Mouse (Mus musculus) MEL-GATA-1-ER (cell line): ENCODE data around the gene Olfr64.
A peak's percentile ranks its signal among the peaks of the same experiment; 100 is the strongest.

Source experiments
- DNase-seq: peaks from one replicate; pipeline ENCODE4 v3.0.0-alpha.2; 2012; ENCODE audit warnings: low read depth; ENCODE audit errors: extremely low read depth

The Olfr64 gene

DNA sequence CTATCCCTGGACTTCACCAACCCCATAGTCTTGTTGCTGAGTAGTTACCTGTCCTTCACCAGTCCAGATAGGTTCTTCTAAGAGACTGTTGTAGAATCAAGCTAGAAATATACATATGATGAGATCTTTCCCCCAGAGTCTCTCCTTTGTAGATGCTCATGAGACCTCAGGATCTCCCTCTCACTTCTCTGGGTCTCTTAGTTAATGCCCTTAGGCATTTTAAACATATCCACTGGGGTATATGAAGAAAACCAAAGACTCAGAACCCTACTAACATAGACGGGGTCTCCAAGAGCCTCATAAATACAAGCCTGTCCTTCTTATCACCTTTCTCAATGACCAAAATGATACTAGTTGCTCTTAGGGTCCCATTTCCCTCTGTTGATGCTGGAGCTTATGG is at the start of gene Olfr64:
Olfr64 (minus strand) TSS at position 101 of the 400 bp plus-strand sequence.
- no peak for DNase-seq

DNA sequence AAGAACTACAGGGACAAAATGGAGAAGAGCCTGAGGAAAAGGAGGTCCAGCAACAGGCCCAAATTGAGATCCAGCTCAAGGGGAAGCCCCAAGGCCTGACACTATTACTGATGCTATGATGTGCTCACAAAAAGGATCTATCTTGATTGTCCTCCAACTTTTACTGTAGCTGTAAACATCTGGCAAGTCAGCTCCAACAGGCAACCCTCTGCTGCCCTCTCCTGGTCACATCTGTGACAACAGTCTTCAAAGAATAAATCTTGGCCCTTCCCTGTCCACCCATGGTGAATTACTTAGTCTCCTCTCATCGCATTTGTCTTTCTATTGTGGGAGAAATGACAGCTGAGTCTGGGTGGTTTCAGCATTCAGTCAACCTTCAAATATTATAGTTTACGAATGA is 48.4 kb upstream of the Olfr64 start:
- peak; percentile 33 for DNase-seq

DNA sequence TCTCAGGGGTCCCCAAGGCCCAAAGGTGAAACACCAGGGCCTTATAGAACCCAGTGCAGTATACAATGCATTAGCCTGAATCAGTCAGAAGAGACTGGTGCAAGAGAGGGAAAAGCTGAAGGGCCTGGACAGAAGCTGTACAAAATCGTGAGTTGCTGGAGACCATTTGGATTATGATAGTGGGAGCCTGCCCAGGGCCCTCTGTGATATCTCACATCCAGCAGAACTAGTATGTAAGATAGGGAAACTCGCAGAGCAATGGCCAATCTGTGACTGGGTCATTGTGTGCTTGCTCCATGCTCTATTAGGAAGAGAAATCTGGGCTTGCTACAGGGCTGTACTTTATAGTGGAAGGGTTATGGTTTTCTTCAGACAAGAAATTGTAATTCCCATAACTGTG is 40.0 kb upstream of the Olfr64 start, which contains the start of gene Olfr632:
Olfr632 (plus strand) TSS at position 84 of the 400 bp plus-strand sequence.
- DNase-seq, result no peak

- no peak for DNase-seq
Measured at GRCm38 (mm10) chr7:103928525-103928924, 34.2 kb upstream of the Olfr64 start, which contains the start of gene Olfr631. Gene Olfr631 (plus strand): TSS chr7:103928825.

GRCm38 (mm10) chr7:103915338-103915737 is 21.1 kb upstream of the Olfr64 start:
- no peak for DNase-seq

DNA sequence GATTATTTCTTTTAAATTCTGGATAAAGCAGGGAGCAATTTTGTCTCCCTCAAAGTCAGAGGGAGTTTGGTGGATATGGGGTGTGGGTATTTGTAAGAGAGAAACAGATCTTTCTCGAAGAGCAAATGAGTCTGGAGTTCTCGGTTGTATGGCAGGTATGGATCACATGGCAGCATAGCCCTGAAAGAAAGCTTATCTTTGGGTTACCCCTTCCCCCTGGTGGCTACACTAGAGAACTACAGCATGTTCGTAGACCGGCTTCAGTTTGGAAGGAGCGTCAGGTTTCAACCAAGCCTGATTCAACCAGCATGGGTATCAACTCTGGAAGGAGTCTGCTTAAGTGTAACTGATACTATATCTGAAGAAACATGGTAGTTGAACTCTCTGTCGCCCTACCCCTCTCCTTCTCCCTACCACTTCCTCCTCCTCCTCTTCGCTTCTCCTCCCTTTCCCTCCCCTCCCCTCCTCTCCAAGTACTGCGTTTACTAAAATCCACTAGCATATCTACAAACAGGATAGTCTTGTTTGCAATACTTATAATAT is 18.8 kb upstream of the Olfr64 start:
- DNase-seq, result peak; percentile 46

GRCm38 (mm10) chr7:103910047-103910446 is 15.8 kb upstream of the Olfr64 start:
- DNase-seq, result peak; percentile 80

DNA sequence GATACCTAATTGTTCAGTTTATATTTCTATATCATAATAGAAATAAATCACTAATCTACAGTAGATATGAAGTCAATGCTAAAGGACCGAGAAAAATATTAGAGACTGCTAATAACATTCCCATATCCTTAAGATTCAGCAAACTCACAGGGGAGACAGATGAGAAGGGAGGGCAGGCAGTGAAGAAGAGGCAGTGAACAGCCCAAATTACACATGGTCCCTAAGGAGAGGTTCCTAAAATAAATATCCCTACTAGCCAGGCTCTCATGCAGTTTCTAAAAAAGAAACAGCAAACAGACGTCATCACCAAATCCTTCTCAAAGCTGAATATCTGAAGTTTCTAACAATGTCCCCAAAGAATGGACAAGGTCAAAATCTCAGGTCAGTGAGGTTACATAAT is 8.9 kb upstream of the Olfr64 start, which contains the start of gene Olfr65:
Olfr65 (plus strand) TSS at position 301 of the 400 bp plus-strand sequence.
- no peak for DNase-seq

- DNase-seq, result no peak
Measured at GRCm38 (mm10) chr7:103886152-103886551, 8.1 kb downstream of the Olfr64 start, which contains the start of gene Olfr66. Gene Olfr66 (minus strand): TSS chr7:103886252.

GRCm38 (mm10) chr7:103877093-103877492 is 17.2 kb downstream of the Olfr64 start:
- DNase-seq, result peak; percentile 44

- no peak for DNase-seq
Measured at GRCm38 (mm10) chr7:103874451-103874850, 19.8 kb downstream of the Olfr64 start.

GRCm38 (mm10) chr7:103873064-103873463 is 21.2 kb downstream of the Olfr64 start:
- DNase-seq, result peak; percentile 55

GRCm38 (mm10) chr7:103870667-103871066 is 23.6 kb downstream of the Olfr64 start:
- peak; percentile 97 for DNase-seq

DNA sequence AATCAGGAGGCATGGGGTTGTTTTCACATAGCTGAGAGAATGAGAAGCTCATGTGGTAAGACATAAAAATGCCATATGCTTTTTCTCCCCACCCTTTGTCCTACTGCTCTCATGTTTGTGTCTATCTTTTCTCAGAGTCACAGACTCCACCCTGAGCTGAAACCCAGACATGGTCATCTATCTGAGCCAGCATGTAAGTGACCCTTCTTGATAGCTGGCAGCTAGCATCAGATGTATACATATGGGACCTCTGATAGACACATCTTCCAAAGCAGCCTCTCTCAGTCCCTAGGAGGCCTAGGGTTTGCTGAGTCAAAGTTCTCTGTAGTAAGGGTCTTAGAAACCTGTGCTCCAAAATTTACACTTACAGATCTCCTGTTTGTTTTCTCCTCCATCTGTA is 28.6 kb downstream of the Olfr64 start:
- peak; percentile 74 for DNase-seq

GRCm38 (mm10) chr7:103861531-103861930 is 32.8 kb downstream of the Olfr64 start:
- peak; percentile 89 for DNase-seq

DNA sequence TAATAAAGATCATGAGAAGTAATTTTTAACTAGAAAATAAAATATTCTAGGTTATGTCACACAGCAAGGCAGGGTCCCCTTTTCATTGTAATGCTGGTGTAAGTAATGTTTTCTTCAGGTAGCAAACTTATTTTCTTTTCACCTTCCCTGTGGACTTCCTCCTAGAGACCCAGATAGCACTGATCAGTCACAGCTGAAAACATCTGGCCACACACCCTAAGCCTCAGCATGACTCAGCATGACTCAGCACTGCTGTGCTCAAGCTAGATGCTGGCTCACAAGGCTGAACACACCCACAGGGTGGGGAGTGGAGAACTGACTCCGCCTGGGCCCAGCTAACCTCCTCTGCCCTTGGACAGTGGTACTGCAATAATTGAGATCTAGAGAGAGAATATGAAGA is 33.4 kb downstream of the Olfr64 start:
- peak; percentile 99 for DNase-seq

DNA sequence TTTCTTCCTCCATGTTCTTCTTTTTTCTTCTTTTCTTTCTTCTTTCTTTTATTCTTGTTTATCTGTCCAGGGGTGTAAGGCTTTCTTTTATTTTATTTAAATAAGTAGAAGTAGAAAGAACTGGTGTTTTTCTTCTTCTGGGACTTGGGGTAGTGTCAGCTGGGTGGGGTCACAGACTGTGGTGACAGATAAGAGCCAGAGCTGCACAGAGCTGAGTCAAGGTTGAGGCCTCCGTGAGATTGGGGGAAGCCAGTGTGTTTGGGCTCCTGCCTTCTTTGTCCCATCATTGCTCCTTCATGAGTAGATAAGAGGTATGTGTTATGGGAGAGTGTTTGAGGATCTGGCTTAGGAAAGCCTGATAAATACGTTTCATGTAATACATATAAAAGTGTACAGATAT is 35.2 kb downstream of the Olfr64 start:
- DNase-seq, result peak; percentile 89

- no peak for DNase-seq
Measured at GRCm38 (mm10) chr7:103854669-103855068, 39.6 kb downstream of the Olfr64 start.

DNA sequence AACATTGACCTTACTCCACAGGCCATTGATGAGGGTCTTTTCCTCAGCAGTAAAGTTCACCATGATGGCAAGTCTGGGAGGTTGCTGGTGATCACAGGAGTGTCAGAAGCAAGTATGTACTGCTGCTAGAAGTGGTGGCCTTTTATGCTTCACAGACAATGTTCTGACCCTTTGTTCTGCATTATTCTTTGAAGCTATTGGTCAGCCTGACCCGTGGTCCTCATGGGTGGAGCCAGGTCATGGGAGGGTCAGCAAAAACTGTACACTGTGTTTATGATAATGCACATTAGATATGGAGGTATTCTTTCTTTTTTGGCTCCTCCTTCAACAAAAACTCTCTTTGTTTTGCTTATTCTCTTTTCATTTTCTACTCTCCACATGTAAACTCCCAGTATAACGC is 41.2 kb downstream of the Olfr64 start, which contains the start of gene Hbb-y:
Hbb-y (minus strand) TSS at position 127 of the 400 bp plus-strand sequence.
- no peak for DNase-seq

GRCm38 (mm10) chr7:103844525-103845325 is 49.6 kb downstream of the Olfr64 start:
- DNase-seq, result no peak

DNA sequence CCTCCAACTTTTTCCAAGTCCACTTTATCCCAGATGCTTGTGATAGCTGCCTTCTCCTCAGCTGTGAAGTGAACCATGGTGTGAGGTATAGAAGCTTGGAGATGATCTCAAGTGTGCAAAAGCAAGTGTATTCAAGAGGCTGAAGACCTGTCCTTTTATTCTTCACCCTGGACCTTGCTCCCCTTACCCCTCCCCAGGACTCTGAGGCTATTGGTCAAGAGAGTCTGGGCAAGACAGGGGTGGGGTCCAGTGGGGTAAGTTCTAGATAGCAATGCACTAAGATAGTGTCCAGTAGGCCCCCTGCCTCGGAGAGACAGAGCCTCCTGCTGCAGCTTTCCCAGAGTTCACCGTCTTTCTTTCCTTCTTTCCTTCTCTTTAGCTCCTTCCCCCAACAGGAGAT is 51.3 kb downstream of the Olfr64 start, which contains the start of gene Hbb-bh1:
Hbb-bh1 (minus strand) TSS at position 131 of the 400 bp plus-strand sequence.
- DNase-seq, result no peak

GRCm38 (mm10) chr7:103840268-103840667 is 54.0 kb downstream of the Olfr64 start, which contains the start of gene Hbb-bh2:
Gene Hbb-bh2 (minus strand): TSS chr7:103840520.
- DNase-seq, result no peak
